Comparison of ENCODE assay signal across 9 mouse cellular contexts in the genomic region with DNA sequence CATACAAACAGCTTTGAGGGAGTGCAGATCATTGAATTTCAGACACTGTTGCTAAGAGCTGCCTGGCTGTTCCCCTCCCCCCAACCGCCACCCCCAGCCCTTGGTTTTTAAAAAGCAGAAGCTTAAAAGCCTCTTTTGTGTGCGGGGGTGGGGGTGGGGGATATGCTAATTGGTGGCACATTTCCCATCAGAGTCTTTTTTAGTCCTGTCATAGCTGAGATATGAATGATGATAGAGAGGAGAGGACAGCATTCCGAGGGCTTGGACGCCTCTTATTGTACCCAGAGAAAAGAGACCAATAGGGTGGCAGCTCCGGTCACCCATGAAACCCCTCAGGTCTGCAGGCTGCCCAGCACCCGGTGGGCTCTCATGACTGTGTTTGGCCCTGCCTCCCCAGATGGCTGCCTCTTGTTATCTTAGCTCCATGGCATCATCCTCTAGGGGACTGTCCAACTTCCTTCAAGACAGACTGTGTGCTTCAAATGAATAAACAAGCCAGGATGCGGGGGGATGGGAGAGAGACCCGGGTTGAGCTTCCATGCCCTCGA.
DNase-seq lines count a peak whose midpoint lies in the region; ATAC-seq and TF ChIP-seq lines count a peak whose summit lies in the region.
"Had no signal": no experiment of that assay in that cellular context is flagged by ENCODE, and none has a peak within 500 bp of the region (broad histone marks: within the 10 kb centered on the region; RNA-seq: fewer than 3 reads in every experiment).

No protein-coding gene starts in this region.

- no peaks in the 10 kb centered on the region for H3K27me3 ChIP-seq in heart, embryonic 16.5 days (ENCODE audit: control insufficient read depth, insufficient read depth, low read length)
- no peaks in the 10 kb centered on the region; the same call in 1 of the 2 replicates for H3K27me3 ChIP-seq in forebrain, embryonic 11.5 days (ENCODE audit: control insufficient read depth, insufficient read depth, low read length)
- H3K27me3 ChIP-seq in liver, embryonic 12.5 days (replicated peaks): no peaks in the 10 kb centered on the region; the same call in 1 of the 2 replicates
- peaks cover 15% of the 10 kb centered on the region; the same call in 1 of the 2 replicates for H3K27me3 ChIP-seq in neural tube, embryonic 15.5 days (replicated peaks)
- no peaks in the 10 kb centered on the region; the same call in 1 of the 2 replicates for H3K27me3 ChIP-seq in intestine, postnatal 0 days (replicated peaks; ENCODE audit: control insufficient read depth, insufficient read depth, low read length)

- ATAC-seq in heart, embryonic 16.5 days (replicated peaks; ENCODE audit: extremely low read depth, insufficient read depth, low FRiP score): 0 out of 2 replicates have a peak, but pooled peaks have one; percentile 18
- ATAC-seq in forebrain, embryonic 11.5 days (replicated peaks; ENCODE audit: low FRiP score): peak; percentile 92
- no peak for ATAC-seq in liver, embryonic 12.5 days
- peak; percentile 77 for ATAC-seq in neural tube, embryonic 15.5 days (ENCODE audit: low FRiP score)
- no peak for ATAC-seq in intestine, postnatal 0 days

- no peak for TF ChIP-seq CTCF in intestine, postnatal 0 days (IDR thresholded peaks at IDR 0.05; ENCODE audit: low read depth)

- no peaks in the 10 kb centered on the region for H3K9me3 ChIP-seq in heart, embryonic 16.5 days (replicated peaks; ENCODE audit: control insufficient read depth, low read length)
- H3K9me3 ChIP-seq in forebrain, embryonic 11.5 days (ENCODE audit: control insufficient read depth, low read length): no peaks in the 10 kb centered on the region
- H3K9me3 ChIP-seq in liver, embryonic 12.5 days (replicated peaks): no peaks in the 10 kb centered on the region
- H3K9me3 ChIP-seq in neural tube, embryonic 15.5 days (replicated peaks): no peaks in the 10 kb centered on the region
- H3K9me3 ChIP-seq in intestine, postnatal 0 days (ENCODE audit: control insufficient read depth): no peaks in the 10 kb centered on the region
- H3K9me3 ChIP-seq: G1E had no signal

- DNase-seq in heart, adult 11 months: no peak
- DNase-seq in ES-CJ7 (ENCODE audit: low read depth, low spot score): peak; percentile 3
- DNase-seq in forebrain, embryonic 11.5 days (ENCODE audit: low spot score): peak; percentile 71
- DNase-seq in frontal cortex, postnatal 14 days (ENCODE audit: low spot score in 2 of 2): no peak

- H3K36me3 ChIP-seq in heart, embryonic 16.5 days (ENCODE audit: control insufficient read depth, insufficient read depth): no peaks in the 10 kb centered on the region
- H3K36me3 ChIP-seq in forebrain, embryonic 11.5 days (ENCODE audit: control insufficient read depth, insufficient read depth, low read length): no peaks in the 10 kb centered on the region
- no peaks in the 10 kb centered on the region for H3K36me3 ChIP-seq in liver, embryonic 12.5 days
- H3K36me3 ChIP-seq in neural tube, embryonic 15.5 days: no peaks in the 10 kb centered on the region
- H3K36me3 ChIP-seq in intestine, postnatal 0 days (ENCODE audit: control insufficient read depth, insufficient read depth): no peaks in the 10 kb centered on the region
- H3K36me3 ChIP-seq: G1E had no signal

- WGBS in heart, embryonic 16.5 days: 25% methylated on average over 9 of the region's 9 CpGs
- 24% methylated on average over 9 of the region's 9 CpGs for WGBS in forebrain, embryonic 11.5 days
- 19% methylated on average over 9 of the region's 9 CpGs for WGBS in liver, embryonic 12.5 days (ENCODE audit: insufficient replicate concordance)
- 21% methylated on average over 9 of the region's 9 CpGs for WGBS in neural tube, embryonic 15.5 days
- 38% methylated on average over 9 of the region's 9 CpGs for WGBS in intestine, postnatal 0 days

- peaks cover 2% of the 10 kb centered on the region; the same call in 1 of the 2 replicates for H3K4me1 ChIP-seq in heart, embryonic 16.5 days (ENCODE audit: control insufficient read depth, insufficient read depth, low read length)
- 0 out of 2 replicates have a peak, but pooled peaks cover 3% of the 10 kb centered on the region for H3K4me1 ChIP-seq in forebrain, embryonic 11.5 days (replicated peaks; ENCODE audit: control insufficient read depth, insufficient read depth, low read length)
- H3K4me1 ChIP-seq in liver, embryonic 12.5 days: no peaks in the 10 kb centered on the region
- peaks cover 10% of the 10 kb centered on the region; the same call in 1 of the 2 replicates for H3K4me1 ChIP-seq in neural tube, embryonic 15.5 days
- H3K4me1 ChIP-seq in intestine, postnatal 0 days (replicated peaks; ENCODE audit: control insufficient read depth, insufficient read depth, low read length): no peaks in the 10 kb centered on the region

- H3K27ac ChIP-seq in heart, embryonic 16.5 days (ENCODE audit: low read length): no peak overlapping the region
- H3K27ac ChIP-seq in forebrain, embryonic 11.5 days (ENCODE audit: low read depth, low read length): peak overlapping the region; percentile 78
- no peak overlapping the region for H3K27ac ChIP-seq in liver, embryonic 12.5 days
- peak overlapping the region; percentile 72 for H3K27ac ChIP-seq in neural tube, embryonic 15.5 days (replicated peaks)
- no peak overlapping the region for H3K27ac ChIP-seq in intestine, postnatal 0 days (ENCODE audit: low read depth, low read length)

- H3K4me2 ChIP-seq in heart, embryonic 16.5 days (ENCODE audit: low read depth, low read length): peak overlapping the region; percentile 15; the same call in 1 of the 2 replicates
- H3K4me2 ChIP-seq in forebrain, embryonic 11.5 days (ENCODE audit: low read depth, low read length, severe bottlenecking): no peak overlapping the region
- peak overlapping the region; percentile 25; the same call in 1 of the 2 replicates for H3K4me2 ChIP-seq in liver, embryonic 12.5 days
- H3K4me2 ChIP-seq in neural tube, embryonic 15.5 days: peak overlapping the region; percentile 16; the same call in 1 of the 2 replicates
- H3K4me2 ChIP-seq in intestine, postnatal 0 days (replicated peaks; ENCODE audit: low read depth): no peak overlapping the region

- no peak overlapping the region for H3K9ac ChIP-seq in heart, embryonic 16.5 days (ENCODE audit: low read length)
- H3K9ac ChIP-seq in forebrain, embryonic 11.5 days (ENCODE audit: low read length): no peak overlapping the region
- no peak overlapping the region for H3K9ac ChIP-seq in liver, embryonic 12.5 days
- no peak overlapping the region for H3K9ac ChIP-seq in neural tube, embryonic 15.5 days (replicated peaks)
- no peak overlapping the region for H3K9ac ChIP-seq in intestine, postnatal 0 days (ENCODE audit: low read depth, low read length)

- no peak overlapping the region for H3K4me3 ChIP-seq in heart, embryonic 16.5 days (ENCODE audit: low read length)
- H3K4me3 ChIP-seq in forebrain, embryonic 11.5 days (ENCODE audit: low read depth, low read length): no peak overlapping the region
- H3K4me3 ChIP-seq in liver, embryonic 12.5 days: no peak overlapping the region
- H3K4me3 ChIP-seq in neural tube, embryonic 15.5 days (replicated peaks): no peak overlapping the region
- no peak overlapping the region for H3K4me3 ChIP-seq in intestine, postnatal 0 days (ENCODE audit: low read depth, low read length)

Comparison
In these comparisons a context has a peak if more than half of its experiments do, and no peak if none do; other contexts are left out.
1. ATAC-seq: peak in heart, embryonic 16.5 days (single experiment), forebrain, embryonic 11.5 days (single experiment) and neural tube, embryonic 15.5 days (single experiment); none in liver, embryonic 12.5 days (single experiment) and intestine, postnatal 0 days (single experiment).
2. H3K27ac ChIP-seq: peak in forebrain, embryonic 11.5 days (single experiment) and neural tube, embryonic 15.5 days (single experiment); none in heart, embryonic 16.5 days (single experiment), liver, embryonic 12.5 days (single experiment) and intestine, postnatal 0 days (single experiment).
3. H3K4me2 ChIP-seq: peak in heart, embryonic 16.5 days (single experiment), liver, embryonic 12.5 days (single experiment) and neural tube, embryonic 15.5 days (single experiment); none in forebrain, embryonic 11.5 days (single experiment) and intestine, postnatal 0 days (single experiment).
4. DNase-seq: peak in ES-CJ7 (single experiment) and forebrain, embryonic 11.5 days (single experiment); none in heart, adult 11 months (single experiment) and frontal cortex, postnatal 14 days (0 of 2).